Mouse (Mus musculus): ENCODE data around the gene Mdm2. TPM values are rescaled to one million over a fixed set of nuclear protein-coding genes. Genes with fewer than 3 reads are reported as not detected.
"Not testable (repeated sequence)": the region's sequence is repeated elsewhere in the genome, so short reads cannot be mapped to it uniquely, and the experiment has no call there.

Mdm2 gene
- polyA plus RNA-seq, 1 experiment, result 83.0 TPM

GRCm38 (mm10) chr10:117749050-117749686 lies 38.6 kb upstream of the Mdm2 start:
- H3K4me3 ChIP-seq (ENCODE audit: control insufficient read depth, insufficient read depth, low read length), result no peak overlapping the region
- peaks cover 15% of the 10 kb centered on the region for H3K36me3 ChIP-seq (ENCODE audit: control insufficient read depth, insufficient read depth, low read length)
- 99% methylated on average over 10 of the region's 10 CpGs for WGBS
- H3K27me3 ChIP-seq (ENCODE audit: control insufficient read depth, insufficient read depth, low read length), result no peaks in the 10 kb centered on the region
- no peak for DNase-seq
- no peak overlapping the region for H3K27ac ChIP-seq (ENCODE audit: control insufficient read depth, insufficient read depth, low read length)
- peaks cover 2% of the 10 kb centered on the region; the same call in 1 of the 2 replicates for H3K4me1 ChIP-seq (replicated peaks; ENCODE audit: control insufficient read depth, insufficient read depth, low read length)
- TF ChIP-seq CTCF (IDR thresholded peaks at IDR 0.05; ENCODE audit: borderline replicate concordance, control insufficient read depth, extremely low read depth, insufficient read depth, low read length, poor library complexity), result no peak
- TF ChIP-seq POLR2A (IDR thresholded peaks at IDR 0.05; ENCODE audit: control insufficient read depth, extremely low read depth, insufficient read depth, low read length, poor library complexity), result no peak

DNA sequence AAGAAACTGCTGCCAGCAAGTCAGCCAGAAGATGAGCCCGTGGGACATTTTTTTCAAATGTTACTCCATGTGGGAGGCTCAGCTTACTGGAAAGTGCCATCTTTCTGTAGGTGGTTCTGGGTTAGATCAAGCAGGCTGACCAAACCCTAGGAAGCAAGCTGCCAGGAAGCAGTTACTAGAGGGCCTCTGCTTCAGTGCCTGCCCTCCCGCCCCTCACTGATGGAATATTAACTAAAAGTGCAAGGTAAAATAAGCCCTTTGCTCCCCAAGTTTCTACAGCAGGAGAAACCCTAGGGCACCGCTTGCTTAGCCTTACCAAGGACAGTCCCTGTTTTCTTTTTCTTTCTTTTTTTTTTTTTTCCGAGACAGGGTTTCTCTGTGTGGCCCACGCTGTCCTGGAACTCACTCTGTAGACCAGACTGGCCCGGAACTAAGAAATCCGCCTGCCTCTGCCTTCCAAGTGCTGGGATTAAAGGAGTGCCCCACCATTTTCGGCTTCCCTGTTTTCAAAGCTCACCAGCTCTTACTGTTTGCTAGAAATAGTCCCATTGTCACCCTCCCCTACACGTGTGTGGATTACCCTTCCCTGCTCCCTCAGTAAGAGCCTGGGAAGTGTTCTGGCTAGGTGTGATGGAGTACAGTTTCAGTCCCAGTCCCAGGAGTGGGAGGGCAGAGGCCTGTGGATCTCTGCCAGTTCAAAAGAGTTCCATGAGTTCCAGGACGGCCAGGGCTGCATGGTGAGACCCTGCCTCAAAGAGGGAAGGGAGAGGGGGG lies 37.9 kb upstream of the Mdm2 start:
- Histone ChIP-seq H3K4me1 (replicated peaks; ENCODE audit: control insufficient read depth, insufficient read depth, low read length) (peaks cover 2% of the 10 kb centered on the region; the same call in 1 of the 2 replicates), H3K36me3 (ENCODE audit: control insufficient read depth, insufficient read depth, low read length) (peaks cover 15% of the 10 kb centered on the region), H3K27me3 (ENCODE audit: control insufficient read depth, insufficient read depth, low read length) (no peaks in the 10 kb centered on the region), H3K4me3 (ENCODE audit: control insufficient read depth, insufficient read depth, low read length) (no peak overlapping the region), H3K27ac (ENCODE audit: control insufficient read depth, insufficient read depth, low read length) (no peak overlapping the region)
- 97% methylated on average over 10 of the region's 10 CpGs for WGBS
- TF ChIP-seq CTCF (IDR thresholded peaks at IDR 0.05; ENCODE audit: borderline replicate concordance, control insufficient read depth, extremely low read depth, insufficient read depth, low read length, poor library complexity) (no peak), POLR2A (IDR thresholded peaks at IDR 0.05; ENCODE audit: control insufficient read depth, extremely low read depth, insufficient read depth, low read length, poor library complexity) (no peak)
- no peak for DNase-seq

DNA sequence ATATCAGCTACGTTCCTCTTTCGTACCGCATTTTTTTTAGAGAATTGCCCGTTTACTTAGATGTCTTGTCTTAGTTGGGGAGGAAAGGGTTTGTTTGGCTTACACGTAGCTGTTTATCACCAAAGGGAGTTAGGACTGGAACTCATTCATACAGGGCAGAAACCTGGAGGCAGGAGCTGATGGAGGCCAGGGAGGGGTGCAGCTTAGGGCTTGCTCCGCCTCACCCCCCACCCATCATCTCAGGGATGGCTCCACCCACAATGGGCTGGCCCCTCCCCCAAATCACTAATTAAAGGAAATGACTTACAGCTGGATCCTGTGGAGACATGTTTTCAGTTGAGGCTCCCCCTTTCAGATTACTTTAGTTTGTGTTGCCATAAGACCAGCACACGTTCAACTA lies 37.2 kb upstream of the Mdm2 start:
- H3K27ac ChIP-seq (ENCODE audit: control insufficient read depth, insufficient read depth, low read length), result no peak overlapping the region
- H3K27me3 ChIP-seq (ENCODE audit: control insufficient read depth, insufficient read depth, low read length), result no peaks in the 10 kb centered on the region
- TF ChIP-seq POLR2A (IDR thresholded peaks at IDR 0.05; ENCODE audit: control insufficient read depth, extremely low read depth, insufficient read depth, low read length, poor library complexity) (no peak), CTCF (IDR thresholded peaks at IDR 0.05; ENCODE audit: borderline replicate concordance, control insufficient read depth, extremely low read depth, insufficient read depth, low read length, poor library complexity) (no peak)
- WGBS, result 94% methylated on average over 7 of the region's 7 CpGs
- H3K4me3 ChIP-seq (ENCODE audit: control insufficient read depth, insufficient read depth, low read length), result no peak overlapping the region
- H3K4me1 ChIP-seq (replicated peaks; ENCODE audit: control insufficient read depth, insufficient read depth, low read length), result peaks cover 2% of the 10 kb centered on the region; the same call in 1 of the 2 replicates
- H3K36me3 ChIP-seq (ENCODE audit: control insufficient read depth, insufficient read depth, low read length), result peaks cover 15% of the 10 kb centered on the region
- no peak for DNase-seq

DNA sequence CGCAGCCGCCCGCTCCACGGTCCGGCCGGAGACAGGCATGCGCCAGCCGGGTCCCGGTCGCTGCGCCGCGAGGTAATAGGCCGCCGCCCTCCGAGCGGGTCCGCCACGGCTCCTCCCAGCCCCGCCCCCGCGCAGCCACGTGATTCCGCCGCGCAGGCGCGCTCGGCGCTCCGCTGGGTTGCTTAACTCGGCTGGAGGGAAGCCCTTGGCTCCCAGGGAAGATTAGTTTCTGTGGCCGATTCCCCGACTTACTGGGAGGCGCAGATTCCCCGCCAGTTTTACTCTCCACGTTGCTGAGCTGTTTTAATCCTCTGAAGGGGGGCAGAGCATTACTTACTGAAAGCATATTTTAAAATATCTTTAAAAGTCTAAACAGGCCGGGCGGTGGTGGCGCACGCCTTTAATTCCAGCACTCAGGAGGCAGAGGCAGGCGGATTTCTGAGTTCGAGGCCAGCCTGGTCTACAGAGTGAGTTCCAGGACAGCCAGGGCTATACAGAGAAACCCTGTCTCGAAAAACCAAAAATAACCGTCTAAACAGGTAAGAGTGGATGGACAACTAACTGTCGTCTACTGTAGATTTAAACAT lies 35.8 kb upstream of the Mdm2 start, which contains the start of gene Slc35e3:
Gene Slc35e3, minus strand, starts transcription at position 69 of the 587 bp plus-strand sequence.
- peak; percentile 48; the same call in 1 of the 2 replicates for TF ChIP-seq POLR2A (IDR thresholded peaks at IDR 0.05; ENCODE audit: control insufficient read depth, extremely low read depth, insufficient read depth, low read length, poor library complexity)
- TF ChIP-seq CTCF (IDR thresholded peaks at IDR 0.05; ENCODE audit: borderline replicate concordance, control insufficient read depth, extremely low read depth, insufficient read depth, low read length, poor library complexity), result no peak
- Histone ChIP-seq H3K36me3 (ENCODE audit: control insufficient read depth, insufficient read depth, low read length) (peaks cover 15% of the 10 kb centered on the region), H3K4me1 (replicated peaks; ENCODE audit: control insufficient read depth, insufficient read depth, low read length) (peaks cover 2% of the 10 kb centered on the region; the same call in 1 of the 2 replicates), H3K27me3 (ENCODE audit: control insufficient read depth, insufficient read depth, low read length) (no peaks in the 10 kb centered on the region), H3K4me3 (ENCODE audit: control insufficient read depth, insufficient read depth, low read length) (peak within 1 kb of the TSS; percentile 43), H3K27ac (ENCODE audit: control insufficient read depth, insufficient read depth, low read length) (no peak within 1 kb of the TSS)
- WGBS, result 15% methylated on average over 46 of the region's 46 CpGs
- DNase-seq, result peak; percentile 98

DNA sequence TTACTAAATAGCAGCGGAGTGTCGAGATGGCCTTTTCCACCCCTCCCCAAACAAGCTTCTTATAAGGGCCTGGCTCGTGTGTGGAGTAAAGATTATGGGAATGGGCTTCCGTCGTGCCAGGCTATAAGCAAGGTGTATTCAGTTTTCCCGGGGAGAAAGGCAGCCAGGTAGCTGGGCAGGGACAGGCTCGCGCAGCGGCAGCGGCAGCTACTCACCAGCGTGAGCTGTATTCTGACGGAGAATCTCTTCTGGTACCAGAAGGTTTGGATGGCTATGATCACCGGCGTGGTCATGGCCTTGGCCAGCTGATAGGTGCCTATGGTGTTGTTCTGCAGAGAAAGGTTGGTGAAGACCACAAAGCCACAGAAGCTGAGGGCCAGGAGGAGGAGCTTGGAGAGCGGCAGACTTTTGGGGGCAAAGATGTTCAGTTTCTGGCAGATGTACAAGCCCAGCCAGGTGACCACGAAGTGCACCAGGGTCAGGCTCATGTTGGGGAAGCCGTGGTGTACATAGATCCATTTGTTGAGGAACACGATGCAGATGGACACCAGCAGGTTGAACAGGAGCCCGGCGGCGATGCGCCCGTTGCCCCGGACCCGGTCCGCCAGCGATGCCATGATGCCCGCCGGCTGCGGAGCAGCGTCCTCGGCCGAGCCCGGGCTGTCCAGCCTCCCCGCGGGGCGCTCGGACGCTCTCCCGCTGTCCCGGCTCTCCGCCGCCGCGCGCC lies 35.2 kb upstream of the Mdm2 start:
- H3K27me3 ChIP-seq (ENCODE audit: control insufficient read depth, insufficient read depth, low read length); H3K4me1 ChIP-seq (replicated peaks; ENCODE audit: control insufficient read depth, insufficient read depth, low read length); H3K27ac ChIP-seq (ENCODE audit: control insufficient read depth, insufficient read depth, low read length): not testable (repeated sequence)
- WGBS, result 4% methylated on average over 21 of the region's 46 CpGs
- peak overlapping the region; percentile 43 for H3K4me3 ChIP-seq (ENCODE audit: control insufficient read depth, insufficient read depth, low read length)
- H3K36me3 ChIP-seq (ENCODE audit: control insufficient read depth, insufficient read depth, low read length), result peaks cover 13% of the 10 kb centered on the region
- DNase-seq, result peak; percentile 21

DNA sequence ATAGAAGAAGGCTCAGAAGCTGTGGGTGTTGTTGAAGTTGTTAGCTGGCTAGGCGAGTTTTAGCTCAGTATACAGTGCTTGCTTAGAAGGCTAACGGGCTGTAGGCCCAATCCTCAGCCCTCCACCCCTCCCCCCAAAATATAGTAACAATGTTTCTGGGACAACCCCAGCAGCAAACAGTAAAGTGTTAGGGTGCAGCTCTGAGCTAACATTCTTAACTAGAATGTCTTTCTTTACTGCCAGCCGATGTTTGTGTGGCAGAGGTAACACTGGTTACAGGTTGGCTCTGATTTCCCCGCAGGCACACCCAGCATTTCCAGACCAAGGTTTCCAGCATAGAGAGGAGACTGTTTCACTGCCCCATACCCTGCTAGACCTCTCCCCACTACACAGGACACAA lies 33.4 kb upstream of the Mdm2 start:
- WGBS, result 92% methylated on average over 4 of the region's 4 CpGs
- no peaks in the 10 kb centered on the region for H3K27me3 ChIP-seq (ENCODE audit: control insufficient read depth, insufficient read depth, low read length)
- H3K4me1 ChIP-seq (replicated peaks; ENCODE audit: control insufficient read depth, insufficient read depth, low read length), result peaks cover 2% of the 10 kb centered on the region; the same call in 1 of the 2 replicates
- TF ChIP-seq CTCF (IDR thresholded peaks at IDR 0.05; ENCODE audit: borderline replicate concordance, control insufficient read depth, extremely low read depth, insufficient read depth, low read length, poor library complexity) (no peak), POLR2A (IDR thresholded peaks at IDR 0.05; ENCODE audit: control insufficient read depth, extremely low read depth, insufficient read depth, low read length, poor library complexity) (no peak)
- no peak overlapping the region for H3K27ac ChIP-seq (ENCODE audit: control insufficient read depth, insufficient read depth, low read length)
- no peak overlapping the region for H3K4me3 ChIP-seq (ENCODE audit: control insufficient read depth, insufficient read depth, low read length)
- no peak for DNase-seq
- 0 out of 2 replicates have a peak, but pooled peaks cover 1% of the 10 kb centered on the region for H3K36me3 ChIP-seq (ENCODE audit: control insufficient read depth, insufficient read depth, low read length)

All from thymus, adult 2 months (tissue).